Mouse (Mus musculus) urinary bladder, adult 2 months (tissue): ENCODE measurements around the gene Shisa8. TPM values are rescaled to one million over a fixed set of nuclear protein-coding genes. Genes with fewer than 3 reads are reported as not detected.
"Not testable (repeated sequence)": the region's sequence is repeated elsewhere in the genome, so short reads cannot be mapped to it uniquely, and the experiment has no call there.

Experiments used
- DNase-seq: peaks from one replicate; pipeline ENCODE4 v3.0.0; 2022; ENCODE audit warnings: low spot score
- polyA plus RNA-seq: library from polyadenylated mRNA; depleted of rRNA; stranded (reverse); fragments of >200 nt; gene quantifications from 2 replicates; pipeline ENCODE4 v1.2.3, GENCODE M21; 2012; rRNA removed

Shisa8 gene
- polyA plus RNA-seq: 0.10 TPM in 1 of 2 replicates, not detected in the other

- no peak for DNase-seq
These were observed at the start of gene Shisa8 for GRCm38 (mm10) chr15:82212752-82213063. Gene Shisa8, minus strand, starts transcription at chr15:82212815.

DNA sequence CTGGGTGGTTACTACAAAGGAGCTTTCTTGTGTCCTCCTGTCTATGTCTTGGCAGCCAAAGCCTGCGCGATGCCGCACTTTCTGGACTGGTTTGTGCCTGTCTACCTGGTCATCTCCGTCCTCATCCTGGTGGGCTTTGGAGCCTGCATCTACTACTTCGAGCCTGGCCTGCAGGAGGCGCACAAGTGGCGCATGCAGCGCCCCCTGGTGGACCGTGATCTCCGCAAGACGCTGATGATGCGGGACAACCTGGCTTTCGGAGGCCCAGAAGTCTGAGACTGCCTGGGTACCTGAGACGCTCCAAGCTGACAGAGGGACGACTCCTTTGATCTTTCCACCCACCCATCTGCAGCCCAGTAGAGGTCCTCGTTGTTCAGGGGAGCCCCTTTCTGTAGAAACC, 46.9 kb upstream of the Shisa8 start:
- DNase-seq: no peak

GRCm38 (mm10) chr15:82255944-82256383, 43.3 kb upstream of the Shisa8 start:
- no peak for DNase-seq

GRCm38 (mm10) chr15:82255248-82255647, 42.6 kb upstream of the Shisa8 start:
- DNase-seq: no peak

DNA sequence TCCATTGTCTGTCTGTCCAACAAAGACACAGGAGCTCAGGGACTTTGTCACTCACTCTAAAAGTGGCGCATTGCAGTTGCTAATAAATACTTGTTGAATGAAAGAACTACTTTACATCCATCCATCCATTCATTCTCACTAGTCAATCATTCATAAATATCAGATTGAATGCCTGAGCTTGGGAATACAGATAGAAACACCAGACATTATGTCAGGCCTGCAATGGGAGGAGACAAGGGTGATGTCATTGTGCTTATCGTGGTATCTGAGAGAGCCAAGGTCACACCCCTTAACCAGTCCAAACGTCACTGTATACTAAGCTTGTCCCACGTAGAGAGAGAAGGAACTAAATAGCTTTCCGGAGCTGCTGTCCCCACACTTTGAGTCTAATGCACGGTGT, 39.5 kb upstream of the Shisa8 start, which contains the start of gene 1500009C09Rik:
Gene 1500009C09Rik (plus strand): TSS at position 301 of the 400 bp plus-strand sequence.
- DNase-seq: no peak

GRCm38 (mm10) chr15:82251579-82251978, 39.0 kb upstream of the Shisa8 start:
- DNase-seq: no peak

- DNase-seq: no peak
These were observed 34.6 kb upstream of the Shisa8 start for GRCm38 (mm10) chr15:82247131-82247776.

- DNase-seq: not testable (repeated sequence)
These were observed 32.2 kb upstream of the Shisa8 start for GRCm38 (mm10) chr15:82244805-82245161.

GRCm38 (mm10) chr15:82244115-82244804, 31.6 kb upstream of the Shisa8 start, which contains the start of gene Cenpm:
Gene Cenpm, minus strand, starts transcription at chr15:82244748.
- peak; percentile 88 for DNase-seq

DNA sequence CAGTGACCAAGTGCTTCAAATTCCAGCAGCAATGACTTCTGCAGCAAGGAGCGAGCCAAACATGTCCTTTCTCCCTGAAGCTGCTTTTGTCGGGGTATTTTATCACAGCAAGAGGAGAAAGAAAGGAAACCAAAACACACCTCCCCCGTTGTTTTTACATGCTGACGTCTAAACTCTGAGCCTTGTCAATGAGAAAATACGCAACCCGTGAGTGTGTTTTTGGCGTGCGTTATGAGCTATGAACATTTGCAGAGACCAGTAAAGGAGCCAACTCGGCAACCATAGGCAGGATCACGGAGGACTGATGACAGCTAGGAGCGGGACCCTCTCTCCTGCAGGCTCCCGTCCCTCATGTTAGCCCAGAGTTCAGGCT, 31.1 kb upstream of the Shisa8 start:
- no peak for DNase-seq

DNA sequence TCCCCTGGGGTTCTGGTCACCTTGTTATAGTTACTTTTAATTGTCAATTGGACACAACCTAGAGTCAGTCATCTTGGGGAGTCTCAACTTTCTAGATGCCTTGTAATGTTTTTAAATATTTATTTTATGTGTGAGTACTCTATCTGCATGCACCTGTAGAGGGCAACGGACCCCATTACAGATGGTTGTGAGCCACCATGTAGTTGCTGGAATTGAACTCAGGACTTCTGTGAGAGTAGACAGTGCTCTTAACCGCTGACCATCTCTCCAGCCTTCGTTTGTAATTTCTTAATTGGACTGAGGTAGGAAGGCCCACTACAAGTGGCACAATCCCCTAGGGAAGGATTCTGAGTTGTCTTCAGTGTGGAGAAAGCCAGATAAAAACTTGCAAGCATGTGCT, 30.7 kb upstream of the Shisa8 start:
- DNase-seq: no peak

- peak; percentile 74 for DNase-seq
These were observed 23.9 kb upstream of the Shisa8 start for GRCm38 (mm10) chr15:82236565-82236964.

- no peak for DNase-seq
These were observed 23.0 kb upstream of the Shisa8 start for GRCm38 (mm10) chr15:82235661-82236060.

DNA sequence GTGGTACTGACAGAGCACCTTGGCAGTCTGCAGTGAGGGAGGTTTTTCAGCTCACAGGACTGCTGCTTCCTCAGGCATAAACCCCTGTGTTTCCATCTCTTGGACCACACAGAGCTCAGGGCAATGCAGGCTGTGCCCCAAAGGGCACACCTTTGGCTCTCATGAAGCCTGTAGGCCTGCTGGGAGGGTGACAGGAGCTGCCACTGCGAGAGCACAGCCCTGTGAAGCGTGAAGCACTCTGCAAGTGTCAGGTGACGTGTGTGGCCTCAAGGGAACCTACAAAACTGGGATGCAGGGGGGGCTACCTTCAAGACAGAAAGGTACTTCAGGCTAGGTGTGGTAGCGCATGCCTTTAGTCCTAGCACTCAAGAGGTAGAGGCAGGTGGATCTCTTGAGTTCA, 20.0 kb upstream of the Shisa8 start:
- DNase-seq: no peak

GRCm38 (mm10) chr15:82231591-82232378, 19.2 kb upstream of the Shisa8 start:
- DNase-seq: no peak

- no peak for DNase-seq
These were observed 18.5 kb upstream of the Shisa8 start for GRCm38 (mm10) chr15:82231100-82231499.

- no peak for DNase-seq
These were observed 17.5 kb upstream of the Shisa8 start for GRCm38 (mm10) chr15:82230098-82230611.

DNA sequence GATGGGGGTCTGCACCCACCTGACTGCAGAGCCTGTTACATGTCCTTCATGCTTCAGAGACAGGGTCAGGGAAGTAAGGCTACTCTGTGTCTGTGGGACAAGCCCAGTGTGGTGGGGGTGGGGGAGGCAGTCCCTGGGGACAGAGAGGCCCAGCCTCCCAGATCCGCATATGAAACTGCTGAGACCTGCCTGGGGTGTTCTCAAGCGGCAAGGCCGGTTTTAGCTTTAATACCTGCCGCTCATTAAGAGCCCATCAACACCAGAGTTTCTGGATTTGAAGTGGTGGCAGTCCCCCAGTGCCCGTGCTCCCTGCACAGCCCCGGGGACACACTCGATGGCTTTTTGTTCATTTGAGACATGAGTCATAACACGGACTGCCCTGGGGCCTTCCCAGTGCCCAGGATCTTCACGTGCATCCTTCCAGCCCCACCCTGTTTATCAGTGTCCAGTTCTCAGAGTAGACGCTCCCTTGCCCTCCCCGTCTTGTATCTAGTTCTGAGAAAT, 17.0 kb upstream of the Shisa8 start:
- DNase-seq: no peak

DNA sequence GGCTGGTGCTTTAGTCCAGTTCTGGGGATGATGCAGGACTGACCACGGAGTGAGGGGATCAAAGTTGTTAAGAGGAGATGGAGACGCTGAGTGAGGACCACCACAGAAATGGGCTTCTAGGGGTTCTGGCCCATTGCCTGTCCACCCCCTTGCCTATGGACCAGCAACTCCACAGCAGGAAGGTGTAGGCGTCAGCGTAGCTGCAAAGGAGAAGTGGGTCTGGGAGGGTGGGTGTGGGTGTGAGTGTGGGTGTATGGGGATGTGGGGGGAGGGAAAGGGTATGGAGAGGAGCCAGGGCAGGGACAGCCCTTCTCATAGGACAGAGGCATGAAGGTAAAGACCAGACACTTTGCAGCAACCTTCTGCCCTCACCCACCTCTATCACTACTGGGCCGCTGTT, 13.2 kb upstream of the Shisa8 start:
- no peak for DNase-seq

DNA sequence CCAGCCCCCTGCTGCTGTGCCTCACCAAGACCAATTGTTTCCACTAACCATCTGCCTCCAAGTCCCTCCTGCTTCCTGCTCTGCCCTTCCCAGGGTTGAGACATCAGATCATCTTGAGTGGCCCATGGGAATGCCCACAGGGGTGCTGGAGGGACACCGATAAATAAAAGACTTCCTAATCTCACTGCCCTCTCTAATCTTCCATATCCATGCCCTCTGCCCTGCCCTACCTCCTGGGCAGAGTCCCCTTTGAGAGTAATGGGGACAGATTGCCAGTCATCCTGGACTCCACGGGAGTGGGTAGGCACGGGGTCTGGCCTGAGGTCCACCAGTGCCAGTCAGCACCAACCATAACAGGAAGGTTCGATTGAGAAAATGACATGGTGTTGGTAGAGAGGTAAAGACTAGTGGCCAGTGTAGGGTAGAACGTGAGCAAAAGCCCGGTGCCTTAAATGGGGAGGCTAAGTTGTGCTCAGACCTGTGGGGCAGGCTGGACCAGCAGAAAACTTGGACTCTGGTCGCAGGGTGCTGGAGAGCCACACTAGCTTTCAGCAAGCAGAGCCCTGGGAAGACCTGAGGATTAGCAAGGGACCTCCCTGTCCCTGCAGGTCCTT, 12.1 kb upstream of the Shisa8 start:
- no peak for DNase-seq

- DNase-seq: no peak
These were observed 11.3 kb upstream of the Shisa8 start, which contains the start of gene Tnfrsf13c for GRCm38 (mm10) chr15:82223657-82224601. Gene Tnfrsf13c, minus strand, starts transcription at chr15:82224369.
